Mouse (Mus musculus) forebrain, postnatal 0 days (tissue): ENCODE data around the gene Rcan1. TPM values are rescaled to one million over a fixed set of nuclear protein-coding genes. Genes with fewer than 3 reads are reported as not detected.

Experiments used
- ATAC-seq: fragments of 200-750 bp; cut with Nextera tagmentation; 2 replicates; pipeline ENCODE4 v1.8.0; 2017; ENCODE audit warnings: mild to moderate bottlenecking, moderate library complexity
- DNase-seq: peaks from one replicate; pipeline ENCODE4 v3.0.0-alpha.2; 2015
- H3K27ac ChIP-seq: fragments of 300-500 bp; sonication (generic); 2 replicates; pipeline ENCODE4 v1.5.1; 2014; ENCODE audit warnings: low read depth, mild to moderate bottlenecking, antibody characterized with exemption, low read length, moderate library complexity, mixed read lengths
- H3K27me3 ChIP-seq: fragments of 300-500 bp; sonication (generic); 2 replicates; pipeline ENCODE4 v1.6.1; 2014; ENCODE audit warnings: mild to moderate bottlenecking, low read length, mixed read lengths; ENCODE audit not compliant: insufficient read depth
- H3K36me3 ChIP-seq: fragments of 300-500 bp; sonication (generic); 2 replicates; pipeline ENCODE4 v1.6.1; 2014; ENCODE audit warnings: mild to moderate bottlenecking, moderate library complexity; ENCODE audit not compliant: insufficient read depth
- H3K4me1 ChIP-seq: fragments of 300-500 bp; sonication (generic); 2 replicates; pipeline ENCODE4 v1.6.1; 2014; ENCODE audit warnings: antibody characterized with exemption; ENCODE audit not compliant: insufficient read depth
- H3K4me2 ChIP-seq: fragments of 300-500 bp; sonication (generic); 2 replicates; pipeline ENCODE4 v1.6.1; 2014; ENCODE audit warnings: low read depth, mild to moderate bottlenecking, moderate library complexity
- H3K4me3 ChIP-seq: fragments of 300-500 bp; sonication (generic); 2 replicates; pipeline ENCODE4 v1.5.1; 2014; ENCODE audit warnings: low read depth, low read length, mixed read lengths
- H3K9ac ChIP-seq: fragments of 300-500 bp; sonication (generic); 2 replicates; pipeline ENCODE4 v1.6.1; 2014; ENCODE audit warnings: mild to moderate bottlenecking
- H3K9me3 ChIP-seq: fragments of 300-500 bp; sonication (generic); 2 replicates; pipeline ENCODE4 v1.6.1; 2016; ENCODE audit warnings: low read length
- CTCF ChIP-seq: sonication (generic); IDR thresholded peaks from 2 replicates; pipeline ENCODE4 v1.5.1; 2016; ENCODE audit warnings: antibody characterized with exemption, control low read depth, low read depth
- WGBS: fragments of 180-500 bp; shearing (Covaris S2); extraction: QIAGEN DNeasy Blood & Tissue Kit; methylation state at CpG from one replicate; pipeline ENCODE4 v1.1.7; 2014; 5-methylcytosine and 5-hydroxymethylcytosine counted together
- polyA plus RNA-seq: library from polyadenylated mRNA; unstranded; fragments of >200 nt; fragmentation: Nextera tagmentation; extraction: Ambion mirVana; gene quantifications from 2 replicates; pipeline ENCODE4 v1.2.1, GENCODE M21; 2015
- total RNA-seq: library from RNA; depleted of rRNA; stranded (reverse); fragments of >200 nt; gene quantifications from 2 replicates; pipeline ENCODE4 v1.2.3, GENCODE M21; 2014

Gene Rcan1
- total and polyA plus RNA-seq, 2 experiments from 2014 or later: 52.2 to 83.8 TPM

DNA sequence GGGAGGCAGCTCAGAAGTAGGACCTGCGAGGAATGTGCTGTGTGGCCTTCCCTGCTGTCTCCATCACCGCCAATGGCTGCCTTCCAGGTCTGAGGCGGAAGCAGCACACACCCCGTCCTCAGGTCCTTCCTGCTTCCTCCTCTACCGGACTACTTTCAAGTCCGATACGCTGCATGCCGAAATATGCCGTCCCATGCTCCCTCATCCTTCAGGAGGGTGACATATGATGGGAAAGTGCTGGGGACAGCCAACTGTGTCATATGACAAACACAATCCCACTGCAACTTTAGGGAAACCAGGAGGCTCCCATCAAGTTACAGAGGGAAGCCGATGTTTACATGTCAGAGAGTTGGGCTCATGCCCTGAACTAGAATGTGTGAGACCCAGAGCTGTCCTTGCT lies 67.6 kb downstream of the Rcan1 start:
- no peak for TF ChIP-seq CTCF
- DNase-seq: no peak

DNA sequence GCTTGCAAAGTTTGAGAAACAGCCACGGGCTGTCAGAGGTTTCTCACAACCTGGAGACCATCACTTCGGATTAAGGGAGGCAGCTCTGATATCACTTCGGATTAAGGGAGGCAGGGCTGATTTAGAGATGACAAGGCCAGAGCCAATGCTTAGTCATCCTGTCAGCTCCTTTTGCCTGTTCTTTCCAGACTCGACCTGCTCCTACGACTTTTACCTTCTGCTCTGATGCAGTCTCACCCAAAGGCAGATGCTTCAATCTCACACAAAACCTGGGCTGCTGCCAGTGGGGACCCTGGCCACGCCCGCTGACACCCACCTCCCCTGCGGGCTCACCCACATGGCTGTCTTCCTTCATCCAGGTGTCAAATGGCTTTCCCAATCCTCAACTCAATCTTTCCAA lies 68.5 kb downstream of the Rcan1 start:
- Histone ChIP-seq H3K27me3 (no peaks in the 10 kb centered on the region), H3K4me2 (no peak overlapping the region), H3K4me3 (no peak overlapping the region), H3K9me3 (no peaks in the 10 kb centered on the region), H3K4me1 (peaks cover 16% of the 10 kb centered on the region), H3K27ac (no peak overlapping the region), H3K9ac (no peak overlapping the region), H3K36me3 (no peaks in the 10 kb centered on the region)
- ATAC-seq (no peak), DNase-seq (no peak)
- WGBS: 44% methylated on average over 8 of the region's 8 CpGs
- TF ChIP-seq CTCF: no peak

More for the DNA sequence above, 67.6 kb downstream of the Rcan1 start:
- H3K4me1 ChIP-seq: peaks cover 16% of the 10 kb centered on the region
- no peak for ATAC-seq
- H3K36me3 ChIP-seq: no peaks in the 10 kb centered on the region
- no peak overlapping the region for H3K27ac ChIP-seq
- H3K27me3 ChIP-seq: no peaks in the 10 kb centered on the region
- WGBS: 77% methylated on average over 10 of the region's 10 CpGs
- H3K9ac ChIP-seq: no peak overlapping the region
- no peak overlapping the region for H3K4me3 ChIP-seq
- H3K9me3 ChIP-seq: no peaks in the 10 kb centered on the region
- H3K4me2 ChIP-seq: no peak overlapping the region

DNA sequence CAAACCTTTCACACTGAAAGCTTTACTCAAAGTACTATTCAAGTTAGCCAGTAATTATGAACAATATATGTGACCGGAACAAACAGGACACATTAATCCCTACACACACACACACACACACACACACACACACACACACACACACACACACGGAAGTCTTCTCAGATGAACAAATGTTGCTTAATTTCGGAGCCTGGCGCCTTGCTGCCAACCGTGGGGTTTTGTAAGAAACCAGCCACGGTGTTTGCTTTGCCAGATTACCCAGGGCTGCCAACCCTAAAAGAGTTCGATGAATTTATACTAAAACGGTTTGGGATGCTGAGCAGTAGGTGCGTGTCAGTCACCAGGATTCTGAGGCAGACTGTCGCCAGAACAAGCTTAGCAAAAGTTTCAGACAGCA lies 69.5 kb downstream of the Rcan1 start:
- H3K9ac ChIP-seq: no peak overlapping the region
- H3K4me3 ChIP-seq: no peak overlapping the region
- H3K36me3 ChIP-seq: peaks cover 7% of the 10 kb centered on the region
- peaks cover 16% of the 10 kb centered on the region for H3K4me1 ChIP-seq
- WGBS: 30% methylated on average over 10 of the region's 10 CpGs
- no peaks in the 10 kb centered on the region for H3K27me3 ChIP-seq
- TF ChIP-seq CTCF: no peak
- H3K4me2 ChIP-seq: no peak overlapping the region
- H3K27ac ChIP-seq: no peak overlapping the region
- H3K9me3 ChIP-seq: no peaks in the 10 kb centered on the region
- ATAC-seq (no peak), DNase-seq (no peak)

DNA sequence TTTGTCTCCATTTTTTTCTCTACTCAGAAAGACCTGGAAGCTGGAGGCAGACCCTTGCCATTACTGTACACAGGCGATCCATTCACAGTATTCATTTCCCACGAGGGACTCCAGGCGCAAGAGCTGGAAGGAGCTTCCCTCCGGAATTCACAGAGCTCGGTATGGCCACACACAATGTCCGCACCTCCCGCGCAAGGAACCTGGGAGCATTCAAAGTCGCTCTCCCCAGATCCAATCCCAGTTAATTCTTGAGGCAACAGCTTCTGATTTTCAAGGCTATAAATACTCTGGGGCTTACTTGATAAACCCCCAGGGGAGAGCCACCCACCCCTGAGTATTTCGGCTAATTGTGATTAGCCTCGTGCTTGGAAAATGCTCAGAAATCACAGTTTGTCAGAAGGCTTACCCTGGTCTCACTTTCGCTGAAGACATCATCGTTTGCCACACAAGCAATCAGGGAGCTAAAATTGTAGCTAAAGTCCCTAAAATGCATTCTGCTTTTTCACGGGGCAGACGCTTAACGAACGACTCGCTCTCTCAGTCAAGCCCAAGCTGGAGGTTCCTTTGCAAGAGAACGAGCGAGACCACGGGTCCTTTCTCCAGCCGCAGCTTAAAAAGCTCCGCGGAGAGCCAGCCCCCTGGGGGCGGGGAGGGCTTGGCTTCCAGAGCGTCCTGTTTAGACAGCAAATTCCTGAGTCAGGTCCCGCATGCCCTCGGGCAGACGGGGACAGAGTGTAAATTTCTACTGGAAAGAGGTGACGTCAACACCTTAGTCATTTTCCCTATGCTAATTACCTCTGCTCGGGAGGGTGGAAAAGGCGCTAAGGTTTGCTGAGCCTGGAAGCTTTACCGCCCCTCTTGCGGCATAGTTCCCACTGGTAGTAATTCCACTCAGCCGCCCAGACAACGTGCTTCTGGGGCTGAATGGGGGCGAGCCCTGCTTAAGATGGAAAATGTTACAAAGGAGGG lies 70.9 kb downstream of the Rcan1 start:
- Histone ChIP-seq H3K4me2 (peak overlapping the region; percentile 81), H3K9ac (peak overlapping the region; percentile 52), H3K4me1 (peaks cover 16% of the 10 kb centered on the region), H3K4me3 (peak overlapping the region; percentile 42), H3K27me3 (no peaks in the 10 kb centered on the region), H3K9me3 (no peaks in the 10 kb centered on the region), H3K27ac (peak overlapping the region; percentile 51), H3K36me3 (peaks cover 20% of the 10 kb centered on the region)
- TF ChIP-seq CTCF: no peak
- peak; percentile 79 for DNase-seq
- ATAC-seq: peak; percentile 90
- under 1% methylated on average over 37 of the region's 37 CpGs for WGBS

DNA sequence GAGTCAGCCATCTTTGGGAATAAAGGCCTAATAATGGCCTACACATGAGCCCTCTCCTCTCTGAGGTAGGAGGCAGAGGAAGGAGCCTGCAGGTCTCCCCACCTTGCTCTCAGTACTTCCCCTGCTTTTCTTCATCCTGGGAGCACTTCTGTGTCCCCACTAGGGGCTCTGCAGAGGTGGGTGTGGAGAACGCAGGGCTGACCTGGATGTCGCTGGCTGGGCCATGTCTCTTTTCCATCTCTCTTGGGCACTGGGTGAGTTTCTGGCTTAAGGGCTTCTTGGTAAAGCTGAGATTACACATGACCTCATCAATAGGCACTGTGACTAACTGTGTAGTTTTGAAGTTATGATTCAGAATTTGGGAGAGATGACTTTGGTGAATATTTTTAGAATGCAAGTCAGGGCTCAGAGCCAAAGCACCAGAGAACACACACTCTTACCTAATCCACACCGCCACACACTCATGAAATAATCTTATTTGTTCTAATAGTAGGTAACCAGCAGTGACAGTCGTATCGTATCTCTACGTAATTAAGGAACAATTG lies 72.0 kb downstream of the Rcan1 start:
- Histone ChIP-seq H3K4me1 (peaks cover 16% of the 10 kb centered on the region), H3K36me3 (peaks cover 29% of the 10 kb centered on the region), H3K9me3 (no peaks in the 10 kb centered on the region), H3K9ac (no peak overlapping the region), H3K4me2 (peak overlapping the region; percentile 81), H3K27me3 (no peaks in the 10 kb centered on the region), H3K4me3 (no peak overlapping the region), H3K27ac (no peak overlapping the region)
- no peak for TF ChIP-seq CTCF
- DNase-seq (no peak), ATAC-seq (no peak)
- WGBS: 57% methylated on average over 6 of the region's 6 CpGs

DNA sequence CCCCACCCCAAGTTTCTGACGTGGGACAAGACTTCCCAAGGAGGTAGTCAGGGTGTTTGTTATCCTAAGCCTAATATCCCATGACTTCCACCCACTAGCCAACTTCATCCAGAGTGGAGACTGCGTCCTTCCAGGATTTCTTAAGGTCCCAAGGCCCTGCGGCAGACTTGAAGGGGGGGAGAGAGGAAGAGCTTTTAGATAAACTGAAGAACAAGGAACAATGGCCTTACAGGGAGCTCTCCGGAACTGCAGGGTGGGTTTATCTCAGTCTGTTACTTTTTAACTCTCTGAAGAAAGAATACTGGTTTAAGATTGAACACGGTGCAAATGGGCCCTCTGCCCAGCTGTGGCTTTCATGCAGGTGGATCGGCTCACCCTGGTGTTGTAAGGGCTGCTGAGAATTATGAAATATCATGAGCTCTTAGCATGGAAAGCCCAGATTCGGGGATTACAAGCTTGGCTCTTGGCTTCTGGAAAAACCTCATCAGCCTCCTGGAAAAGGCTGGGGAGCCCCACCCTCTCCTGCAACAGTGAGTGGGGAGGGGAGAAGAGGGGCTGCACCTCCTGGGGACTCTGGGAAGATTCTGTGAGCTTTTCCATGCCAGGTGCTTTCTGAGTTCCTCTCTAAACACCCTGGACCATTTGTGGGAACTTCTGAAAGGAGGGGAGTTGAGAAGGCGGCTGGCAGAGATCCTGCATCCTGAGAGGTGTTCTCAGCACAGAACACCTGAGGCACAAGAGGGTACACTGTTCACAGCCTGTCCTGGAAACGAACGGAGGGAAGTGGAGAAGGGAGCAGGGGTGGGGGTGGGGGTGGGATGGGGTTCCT lies 72.7 kb downstream of the Rcan1 start:
- WGBS: 64% methylated on average over 10 of the region's 10 CpGs

More for the DNA sequence above, 72.7 kb downstream of the Rcan1 start:
- Histone ChIP-seq H3K4me1 (peaks cover 16% of the 10 kb centered on the region), H3K27me3 (no peaks in the 10 kb centered on the region), H3K9me3 (no peaks in the 10 kb centered on the region), H3K27ac (no peak overlapping the region), H3K36me3 (peaks cover 36% of the 10 kb centered on the region), H3K4me3 (no peak overlapping the region), H3K4me2 (no peak overlapping the region; the same call in 1 of the 2 replicates), H3K9ac (no peak overlapping the region)
- ATAC-seq (no peak), DNase-seq (no peak)
- no peak for TF ChIP-seq CTCF
